Mouse (Mus musculus): ENCODE results near the gene Dapp1.
"Not testable (repeated sequence)": the region's sequence is repeated elsewhere in the genome, so short reads cannot be mapped to it uniquely, and the experiment has no call there.

Gene Dapp1

DNA sequence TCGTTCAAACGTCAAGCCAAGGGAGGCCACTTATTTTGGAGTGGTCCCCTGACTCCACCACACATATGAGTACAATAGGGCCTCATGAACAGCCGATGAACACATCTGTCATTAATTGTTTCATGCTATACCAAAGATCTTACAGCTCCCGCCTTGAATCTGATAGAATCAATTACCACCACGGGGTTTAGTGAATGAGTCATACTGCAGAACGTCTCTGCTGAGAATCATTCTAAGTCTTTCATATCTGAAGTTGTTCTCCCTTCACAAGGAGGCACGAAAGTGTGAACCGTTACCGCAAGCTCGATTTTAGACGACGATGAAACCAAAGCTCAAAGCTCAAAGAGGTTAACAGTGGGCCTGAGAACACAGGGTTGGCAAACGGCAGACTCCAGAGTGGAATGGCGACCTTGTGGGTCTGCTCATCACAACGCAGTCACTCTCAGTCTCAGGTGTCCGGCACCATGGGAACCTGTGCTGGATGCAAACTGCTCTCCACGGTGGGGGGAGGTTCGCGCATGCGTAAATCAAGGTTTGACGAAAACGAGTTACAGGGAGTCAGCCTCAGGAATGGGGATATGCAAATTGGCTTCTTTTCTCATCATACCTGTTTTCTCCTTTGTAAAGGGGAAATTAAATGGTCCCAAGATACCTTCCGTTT, 27.0 kb downstream of the Dapp1 start:
- no peak for DNase-seq (ENCODE audit: low spot score in 2 of 2)

- peak in 1 of 2 experiments; percentile 35 for DNase-seq (ENCODE audit: low spot score in 2 of 2)
Measured at GRCm38 (mm10) chr3:137952914-137953880, 28.1 kb downstream of the Dapp1 start.

DNA sequence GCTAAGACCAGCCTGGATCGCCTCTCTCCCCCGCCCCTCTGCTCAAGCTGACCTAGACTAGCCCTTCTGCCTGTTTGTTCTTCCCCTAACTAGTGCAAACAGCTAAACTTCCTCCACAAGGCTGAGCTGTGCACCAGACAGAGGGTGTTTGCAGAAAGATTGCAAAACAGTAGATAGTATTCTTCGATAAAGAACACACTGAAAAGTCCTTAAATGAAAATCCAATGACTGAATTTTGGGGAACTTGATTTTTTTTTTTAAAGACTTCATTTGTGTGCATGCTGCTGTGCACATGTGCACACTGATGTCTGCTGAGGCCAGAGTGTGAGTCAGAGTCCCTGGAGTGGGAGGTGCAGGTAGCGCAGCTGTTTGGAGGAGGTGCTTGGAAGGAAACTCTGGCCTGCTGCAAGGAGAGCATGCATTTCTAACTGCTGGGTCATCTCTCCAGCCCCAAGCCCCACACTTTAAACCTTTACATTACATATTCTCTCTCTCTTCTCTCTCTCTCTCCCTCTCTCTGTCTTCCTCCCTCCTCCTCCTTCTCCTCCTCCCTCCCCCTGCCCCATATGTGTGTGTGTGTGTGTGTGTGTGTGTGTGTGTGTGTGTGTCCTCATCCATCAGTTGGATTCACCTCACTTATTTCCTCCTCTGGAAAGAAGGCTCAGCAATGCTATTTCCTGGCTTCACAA, 29.0 kb downstream of the Dapp1 start:
- no peak for DNase-seq (ENCODE audit: low spot score in 2 of 2)

DNA sequence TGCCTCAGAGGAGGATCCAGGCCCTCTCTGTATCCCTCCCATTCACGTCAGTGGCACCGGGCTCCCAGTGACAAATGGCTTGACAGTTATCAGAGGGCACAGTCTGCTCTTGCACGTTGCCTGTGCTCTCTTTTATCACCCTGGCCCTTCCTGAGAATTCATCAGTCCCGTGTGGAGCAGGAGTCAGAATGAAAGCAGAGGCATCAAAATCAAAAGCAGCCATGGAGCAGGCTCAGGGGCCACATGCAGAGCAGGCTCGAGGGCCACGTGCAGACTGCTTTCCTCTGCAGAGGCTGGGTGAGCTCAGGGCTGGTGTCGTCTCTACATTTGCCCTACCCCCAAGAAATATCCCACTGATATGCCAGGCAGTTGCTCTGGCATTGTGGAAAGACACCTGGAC, 29.5 kb downstream of the Dapp1 start:
- DNase-seq (ENCODE audit: low spot score in 2 of 2): no peak

- DNase-seq (ENCODE audit: low spot score in 2 of 2): not testable (repeated sequence)
Measured at GRCm38 (mm10) chr3:137951302-137951701, 30.0 kb downstream of the Dapp1 start.

DNA sequence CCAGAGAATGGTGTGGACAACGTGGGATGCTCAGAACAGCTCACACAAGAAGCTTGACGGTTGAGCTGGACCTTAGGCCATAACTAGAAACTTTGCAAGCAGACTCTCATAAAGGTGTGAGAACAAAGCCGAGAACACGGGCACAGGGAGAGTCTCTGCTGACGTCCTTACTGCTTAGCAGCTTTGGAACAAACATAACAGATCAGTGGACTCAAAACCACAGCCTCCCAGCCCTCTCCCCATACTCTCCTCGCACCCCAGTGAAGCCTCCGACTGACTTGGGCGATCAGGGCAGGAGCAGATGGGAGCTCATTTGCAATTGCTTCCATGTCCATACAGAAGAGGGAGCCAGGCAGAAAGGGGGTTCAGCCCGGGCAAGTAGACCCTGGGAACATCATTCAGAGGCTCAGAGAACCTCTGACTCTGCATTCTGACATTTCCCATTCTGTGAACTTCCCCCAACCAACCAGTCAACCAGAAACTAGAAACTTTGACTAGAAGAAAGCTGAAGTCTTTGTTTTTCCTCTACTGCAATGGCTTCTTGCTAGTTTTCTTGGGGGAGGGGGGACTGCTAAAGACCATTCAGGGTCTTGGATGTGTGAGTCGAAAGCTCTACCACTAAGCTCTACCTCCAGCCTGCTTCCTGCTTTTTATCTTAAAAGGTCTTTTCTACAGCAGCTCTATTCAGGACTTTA, 31.0 kb downstream of the Dapp1 start:
- DNase-seq (ENCODE audit: low spot score in 2 of 2): no peak

GRCm38 (mm10) chr3:137947525-137947924, 33.8 kb downstream of the Dapp1 start:
- DNase-seq (ENCODE audit: low spot score in 2 of 2): no peak

- DNase-seq (ENCODE audit: low spot score in 2 of 2): no peak
Measured at GRCm38 (mm10) chr3:137946827-137947226, 34.5 kb downstream of the Dapp1 start.

- DNase-seq (ENCODE audit: low spot score in 2 of 2): no peak
Measured at GRCm38 (mm10) chr3:137943737-137944154, 37.6 kb downstream of the Dapp1 start.

DNA sequence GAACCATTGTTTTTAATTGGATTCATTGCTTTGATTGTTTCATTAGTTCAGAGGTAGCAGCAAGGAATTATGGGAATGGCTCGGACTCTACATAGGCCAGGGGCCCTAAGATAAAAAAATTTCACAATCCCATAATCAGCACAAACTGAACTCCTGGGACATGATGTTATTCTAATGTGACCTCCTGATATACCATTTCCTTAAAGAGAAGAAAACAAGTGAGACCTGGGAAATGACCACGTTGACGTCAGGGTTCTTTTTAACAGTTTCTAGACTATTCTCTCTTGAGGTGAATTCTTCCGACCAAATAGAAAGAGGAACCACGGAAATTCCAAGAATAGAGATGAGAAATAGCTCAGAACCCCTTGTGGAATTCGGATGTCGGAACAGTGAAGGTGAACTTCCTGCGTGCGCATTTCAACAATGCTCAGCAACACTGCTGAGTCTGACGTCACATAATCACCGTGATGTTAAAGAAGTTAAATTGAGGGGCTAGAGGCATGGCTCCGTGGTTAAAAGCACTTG, 39.2 kb downstream of the Dapp1 start:
- DNase-seq (ENCODE audit: low spot score in 2 of 2): no peak

DNA sequence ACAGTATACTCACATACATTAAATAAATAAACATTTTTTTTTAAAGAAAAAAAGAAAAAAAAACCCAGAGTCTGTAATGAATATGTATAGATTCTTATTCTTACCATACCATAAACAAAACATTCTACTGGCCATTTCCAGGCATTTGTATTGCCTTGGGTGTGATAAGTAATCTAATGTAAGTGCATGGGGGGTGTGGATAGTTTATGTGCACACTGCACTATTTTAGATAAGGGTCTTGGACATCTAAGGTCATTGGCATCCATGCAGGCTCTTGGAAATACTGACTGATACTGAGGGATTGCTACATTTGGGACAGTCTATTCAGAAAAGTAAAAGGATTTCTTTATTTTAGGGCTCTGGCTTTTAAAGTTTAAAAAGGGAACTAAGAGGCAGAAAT, 39.8 kb downstream of the Dapp1 start:
- DNase-seq (ENCODE audit: low spot score in 2 of 2): no peak

- no peak for DNase-seq (ENCODE audit: low spot score in 2 of 2)
Measured at GRCm38 (mm10) chr3:137940757-137941156, 40.6 kb downstream of the Dapp1 start.

- DNase-seq (ENCODE audit: low spot score in 2 of 2): no peak
Measured at GRCm38 (mm10) chr3:137938608-137939007, 42.7 kb downstream of the Dapp1 start.

GRCm38 (mm10) chr3:137936541-137936940, 44.8 kb downstream of the Dapp1 start:
- no peak for DNase-seq (ENCODE audit: low spot score in 2 of 2)

DNA sequence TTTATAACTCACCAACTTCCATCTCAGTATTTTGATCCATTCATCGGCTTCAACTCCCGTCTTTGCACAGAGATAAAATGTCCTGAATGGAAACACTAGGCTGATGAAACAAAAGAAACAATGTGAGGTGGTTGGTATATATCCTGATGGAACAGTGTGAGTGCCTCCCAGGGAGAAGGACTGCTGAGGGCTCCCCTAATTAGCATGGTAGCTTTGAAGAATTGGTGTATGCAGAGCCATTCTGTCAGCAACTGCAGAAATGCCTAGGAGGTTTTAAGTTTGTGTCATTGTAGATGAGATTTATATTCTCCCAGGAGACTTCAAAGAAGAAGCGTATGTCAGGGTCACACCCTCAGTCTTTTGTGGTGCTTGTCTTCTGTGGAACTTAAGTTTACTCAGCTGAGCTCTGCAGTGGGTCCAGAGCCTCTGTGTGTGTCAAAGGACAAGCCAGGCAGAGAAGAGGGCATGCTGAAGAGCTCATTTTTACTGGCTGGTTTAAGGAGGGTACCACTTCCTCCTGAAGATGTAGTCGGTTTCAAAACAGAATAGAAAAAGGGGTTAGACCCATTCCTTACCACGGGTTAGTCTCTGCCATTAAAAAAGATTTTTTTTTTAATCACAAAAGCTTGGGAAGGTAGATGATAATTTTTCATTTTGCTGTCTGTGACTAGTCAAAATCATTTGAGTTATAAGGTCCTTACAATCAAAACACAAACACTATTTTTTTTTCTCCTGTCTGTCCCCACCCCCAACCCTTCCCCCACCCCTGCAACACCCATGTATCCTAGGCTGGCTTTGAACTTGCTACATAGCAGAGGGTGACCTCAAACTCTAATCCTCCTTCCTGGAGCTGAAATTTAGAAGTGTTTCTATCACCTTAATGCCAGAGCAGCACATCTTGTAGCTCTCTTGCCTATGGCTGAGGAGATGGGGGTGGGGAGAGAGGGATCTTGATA, 45.5 kb downstream of the Dapp1 start:
- no peak for DNase-seq (ENCODE audit: low spot score in 2 of 2)

- DNase-seq (ENCODE audit: low spot score in 2 of 2): no peak
Measured at GRCm38 (mm10) chr3:137933986-137934385, 47.4 kb downstream of the Dapp1 start.

GRCm38 (mm10) chr3:137932748-137933147, 48.6 kb downstream of the Dapp1 start:
- no peak for DNase-seq (ENCODE audit: low spot score in 2 of 2)

DNA sequence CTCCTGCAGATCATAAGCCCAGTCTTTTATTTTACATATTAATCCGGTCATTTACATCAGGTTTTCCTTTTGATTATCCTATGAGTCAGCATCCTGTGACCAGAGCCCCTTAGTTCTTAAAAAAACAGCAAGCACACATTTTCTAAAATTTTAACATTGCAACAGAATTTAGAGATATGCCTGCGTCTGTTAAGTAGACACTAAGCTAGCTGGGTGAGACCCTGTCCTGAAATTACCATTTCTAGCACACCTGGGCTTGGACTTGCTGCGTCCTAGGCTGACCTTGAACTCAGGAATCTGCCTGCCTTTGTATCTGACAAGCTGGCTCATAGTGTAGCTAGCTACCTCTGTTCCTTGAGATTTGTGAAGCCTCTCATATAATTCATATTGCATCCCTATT, 51.4 kb downstream of the Dapp1 start:
- DNase-seq (ENCODE audit: low spot score in 2 of 2): no peak

DNA sequence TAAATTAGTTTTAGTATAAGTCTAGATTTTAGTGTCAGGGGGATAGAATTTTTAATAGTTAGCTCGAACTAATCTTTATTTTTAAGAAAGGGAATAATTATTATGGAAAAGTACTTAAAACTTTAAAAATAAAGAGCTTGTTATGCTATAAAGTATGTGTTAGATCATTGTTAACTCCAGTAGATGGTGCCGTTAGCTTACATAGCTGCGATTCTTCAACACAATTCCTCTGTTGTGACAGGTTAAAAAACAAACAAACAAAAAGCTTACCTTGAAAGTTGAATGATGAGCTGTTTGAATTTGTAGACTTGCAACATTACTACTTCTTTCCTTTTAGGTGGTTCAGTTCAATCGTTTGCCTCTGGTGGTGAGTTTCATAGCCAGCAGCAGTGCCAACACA, 54.3 kb downstream of the Dapp1 start:
- no peak for DNase-seq (ENCODE audit: low spot score in 2 of 2)

DNA sequence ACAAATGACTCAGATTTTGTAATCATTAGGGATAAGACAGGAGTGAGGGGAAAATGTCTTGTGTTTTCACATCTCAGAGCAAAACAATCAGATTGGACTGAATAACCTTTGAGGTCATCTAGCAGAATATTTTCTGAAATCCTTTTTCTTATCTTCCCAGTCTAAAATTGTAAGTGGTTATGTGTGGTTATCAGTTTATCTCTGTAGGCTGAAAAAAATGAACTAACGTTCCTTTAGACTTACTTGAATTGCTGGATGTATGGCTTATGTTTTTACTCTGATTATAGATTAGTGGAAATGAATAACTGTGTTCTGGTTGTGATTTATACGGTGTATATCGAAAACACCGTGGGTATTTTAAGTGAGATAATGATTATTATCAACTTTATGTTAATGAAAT, 60.8 kb downstream of the Dapp1 start:
- DNase-seq (ENCODE audit: low spot score in 2 of 2): no peak
